ENCODE assay signal across 19 mouse cellular contexts in genomic region chr10:94481613-94482012, GRCm38 (mm10).
"Had no signal": no experiment of that assay in that cellular context is flagged by ENCODE, and none has a peak within 500 bp of the region (broad histone marks: within the 10 kb centered on the region; RNA-seq: fewer than 3 reads in every experiment).

No protein-coding gene starts in this region.

- H3K4me3 ChIP-seq: kidney, embryonic 15.5 days; left cerebral cortex, adult 2 months; liver, embryonic 12.5 days; liver, embryonic 15.5 days; midbrain, embryonic 12.5 days; midbrain, embryonic 15.5 days; myocyte; neural tube, embryonic 13.5 days; stomach, embryonic 15.5 days had no signal

- DNase-seq: kidney, adult 8-10 months; kidney, postnatal 10 days; kidney, postnatal 36 days; layer of hippocampus, postnatal 36 days; lung, adult 2 months; retina, postnatal 1 day; right cerebral cortex, postnatal 25 days; spleen, adult 18-20 months; thymus, postnatal 25 days had no signal

- H3K4me2 ChIP-seq: kidney, embryonic 15.5 days; liver, embryonic 12.5 days; liver, embryonic 15.5 days; midbrain, embryonic 12.5 days; midbrain, embryonic 15.5 days; neural tube, embryonic 13.5 days; stomach, embryonic 15.5 days had no signal

- H3K36me3 ChIP-seq: kidney, embryonic 15.5 days; liver, embryonic 12.5 days; liver, embryonic 15.5 days; midbrain, embryonic 12.5 days; midbrain, embryonic 15.5 days; neural tube, embryonic 13.5 days; stomach, embryonic 15.5 days had no signal

- H3K27me3 ChIP-seq: kidney, embryonic 15.5 days; liver, embryonic 12.5 days; liver, embryonic 15.5 days; midbrain, embryonic 12.5 days; midbrain, embryonic 15.5 days; neural tube, embryonic 13.5 days; stomach, embryonic 15.5 days had no signal

- ATAC-seq: liver, embryonic 12.5 days; midbrain, embryonic 15.5 days had no signal

- H3K4me1 ChIP-seq: liver, embryonic 12.5 days; liver, embryonic 15.5 days; midbrain, embryonic 12.5 days; midbrain, embryonic 15.5 days; neural tube, embryonic 13.5 days; stomach, embryonic 15.5 days had no signal

- H3K9me3 ChIP-seq: midbrain, embryonic 15.5 days; neural tube, embryonic 13.5 days; stomach, embryonic 15.5 days had no signal

- H3K27ac ChIP-seq: kidney, embryonic 15.5 days; left cerebral cortex, adult 2 months; liver, embryonic 12.5 days; liver, embryonic 15.5 days; macrophage; midbrain, embryonic 12.5 days; midbrain, embryonic 15.5 days; neural tube, embryonic 13.5 days; stomach, embryonic 15.5 days had no signal

- H3K9ac ChIP-seq: kidney, embryonic 15.5 days; liver, embryonic 12.5 days; liver, embryonic 15.5 days; midbrain, embryonic 12.5 days; midbrain, embryonic 15.5 days; neural tube, embryonic 13.5 days; stomach, embryonic 15.5 days had no signal
